8 mouse cellular contexts compared by ENCODE assay signal in genomic region chr15:98984681-98985080, GRCm38 (mm10). TPM values are rescaled to one million over a fixed set of nuclear protein-coding genes. Genes with fewer than 3 reads are reported as not detected.
DNase-seq lines count a peak whose midpoint lies in the region; ATAC-seq and TF ChIP-seq lines count a peak whose summit lies in the region.

No protein-coding gene starts in this region.

- no peak for TF ChIP-seq POLR2A in cerebellum, adult 2 months (IDR thresholded peaks at IDR 0.05; ENCODE audit: borderline replicate concordance, insufficient read depth, low read length)
- no peak for TF ChIP-seq POLR2A in spleen, adult 2 months (IDR thresholded peaks at IDR 0.05; ENCODE audit: low read depth, low read length)
- no peak for TF ChIP-seq POLR2A in small intestine, adult 2 months (IDR thresholded peaks at IDR 0.05; ENCODE audit: low read depth, low read length)

- H3K4me1 ChIP-seq in cerebellum, adult 2 months (ENCODE audit: control insufficient read depth, insufficient read depth, low read length), result peaks cover 9% of the 10 kb centered on the region; the same call in 1 of the 2 replicates
- peaks cover 4% of the 10 kb centered on the region for H3K4me1 ChIP-seq in spleen, adult 2 months (ENCODE audit: control insufficient read depth, insufficient read depth, insufficient read length)
- peaks cover 39% of the 10 kb centered on the region for H3K4me1 ChIP-seq in limb, embryonic 13.5 days
- no peaks in the 10 kb centered on the region for H3K4me1 ChIP-seq in small intestine, adult 2 months (ENCODE audit: control insufficient read depth, insufficient read depth, insufficient read length, low read length)

- ATAC-seq in limb, embryonic 13.5 days (ENCODE audit: low FRiP score, low read depth), result no peak

- 0 out of 2 replicates have a peak overlapping the region, but pooled peaks have one; percentile 29 for H3K27ac ChIP-seq in cerebellum, adult 2 months (ENCODE audit: insufficient read depth, low read length)
- peak overlapping the region; percentile 99 for H3K27ac ChIP-seq in spleen, adult 2 months (ENCODE audit: insufficient read depth, low read length)
- H3K27ac ChIP-seq in limb, embryonic 13.5 days, result no peak overlapping the region; the same call in 1 of the 2 replicates
- 0 out of 2 replicates have a peak overlapping the region, but pooled peaks have one; percentile 39 for H3K27ac ChIP-seq in small intestine, adult 2 months (ENCODE audit: insufficient read depth, low read depth, low read length)

- no peaks in the 10 kb centered on the region for H3K36me3 ChIP-seq in spleen, adult 2 months (ENCODE audit: control insufficient read depth, insufficient read depth, low read length)
- no peaks in the 10 kb centered on the region for H3K36me3 ChIP-seq in limb, embryonic 13.5 days
- no peaks in the 10 kb centered on the region for H3K36me3 ChIP-seq in small intestine, adult 2 months (ENCODE audit: control insufficient read depth, insufficient read depth, low read length)

- no peak for TF ChIP-seq CTCF in cerebellum, adult 2 months (IDR thresholded peaks at IDR 0.05; ENCODE audit: borderline replicate concordance, insufficient read depth, low read depth, low read length)
- no peak for TF ChIP-seq CTCF in spleen, adult 2 months (IDR thresholded peaks at IDR 0.05; ENCODE audit: extremely low read depth, insufficient read depth, insufficient read length, insufficient replicate concordance)
- no peak for TF ChIP-seq CTCF in small intestine, adult 2 months (IDR thresholded peaks at IDR 0.05; ENCODE audit: extremely low read depth, insufficient read length, insufficient replicate concordance, low read depth, low read length)

- peak in 1 of 2 experiments; percentile 41 for DNase-seq in cerebellum, adult 2 months
- no peak for DNase-seq in cerebellum, adult 9-10 months
- DNase-seq in spleen, adult 2 months (ENCODE audit: low read depth in 1 of 2, low spot score in 2 of 2), result no peak
- no peak for DNase-seq in spleen, postnatal 4 days (ENCODE audit: low spot score in 2 of 2)
- no peak for DNase-seq in adipocyte (ENCODE audit: low spot score)
- DNase-seq in frontal cortex, postnatal 36 days (ENCODE audit: low spot score in 2 of 2), result no peak

- no peaks in the 10 kb centered on the region for H3K9me3 ChIP-seq in limb, embryonic 13.5 days

- H3K27me3 ChIP-seq in cerebellum, adult 2 months (ENCODE audit: control insufficient read depth, insufficient read depth, low read length), result no peaks in the 10 kb centered on the region
- H3K27me3 ChIP-seq in spleen, adult 2 months (ENCODE audit: control insufficient read depth, insufficient read depth, low read length), result no peaks in the 10 kb centered on the region
- no peaks in the 10 kb centered on the region for H3K27me3 ChIP-seq in limb, embryonic 13.5 days
- H3K27me3 ChIP-seq in small intestine, adult 2 months (ENCODE audit: control insufficient read depth, insufficient read depth, low read length), result no peaks in the 10 kb centered on the region

- no peak overlapping the region for H3K4me3 ChIP-seq in cerebellum, adult 2 months (replicated peaks; ENCODE audit: insufficient read depth, low read depth, low read length)
- H3K4me3 ChIP-seq in spleen, adult 2 months (ENCODE audit: extremely low read depth, insufficient read depth, insufficient read length), result no peak overlapping the region; the same call in 1 of the 2 replicates
- H3K4me3 ChIP-seq in limb, embryonic 13.5 days, result no peak overlapping the region; the same call in 1 of the 2 replicates
- no peak overlapping the region for H3K4me3 ChIP-seq in small intestine, adult 2 months (ENCODE audit: low read depth, low read length)

- H3K9ac ChIP-seq in limb, embryonic 13.5 days, result no peak overlapping the region

- peak overlapping the region; percentile 72 for H3K4me2 ChIP-seq in limb, embryonic 13.5 days (replicated peaks)

- WGBS in cerebellum, adult 2 months, result 14% methylated on average over 6 of the region's 6 CpGs
- WGBS in spleen, adult 2 months, result 58% methylated on average over 6 of the region's 6 CpGs
- 62% methylated on average over 6 of the region's 6 CpGs for WGBS in limb, embryonic 13.5 days
- 53% methylated on average over 6 of the region's 6 CpGs for WGBS in small intestine, adult 2 months

RNA-seq across cellular contexts. Expression of gene Tuba1a, which starts 31.2 kb away (rescaled TPM):
- 1,294 and 1,344 TPM in 2 replicates for polyA plus RNA-seq in cerebellum, adult 2 months (2012; rRNA removed)
- polyA plus RNA-seq in spleen, adult 2 months (2012; rRNA removed), result 116 and 126 TPM in 2 replicates
- polyA plus RNA-seq in limb, embryonic 13.5 days (2015; fragmentation: Nextera tagmentation; extraction: Ambion mirVana), result 1,398 and 1,426 TPM in 2 replicates
- polyA plus RNA-seq in small intestine, adult 2 months (2012; rRNA removed), result 99.6 and 116 TPM in 2 replicates

RNA-seq across cellular contexts. Expression of gene Gm49450, which starts 31.3 kb away (rescaled TPM):
- polyA plus RNA-seq in cerebellum, adult 2 months (2012; rRNA removed), result 0.75 and 2.6 TPM in 2 replicates
- 16.3 and 63.6 TPM in 2 replicates for polyA plus RNA-seq in spleen, adult 2 months (2012; rRNA removed)
- polyA plus RNA-seq in limb, embryonic 13.5 days (2015; fragmentation: Nextera tagmentation; extraction: Ambion mirVana), result not detected in 2 replicates
- polyA plus RNA-seq in small intestine, adult 2 months (2012; rRNA removed), result 1.2 and 23.9 TPM in 2 replicates

RNA-seq across cellular contexts. Expression of gene Tuba1c, which starts 45.0 kb away (rescaled TPM):
- polyA plus RNA-seq in cerebellum, adult 2 months (2012; rRNA removed), result 6.4 and 9.0 TPM in 2 replicates
- polyA plus RNA-seq in spleen, adult 2 months (2012; rRNA removed), result 119 and 126 TPM in 2 replicates
- polyA plus RNA-seq in limb, embryonic 13.5 days (2015; fragmentation: Nextera tagmentation; extraction: Ambion mirVana), result 143 and 149 TPM in 2 replicates
- 252 and 382 TPM in 2 replicates for polyA plus RNA-seq in small intestine, adult 2 months (2012; rRNA removed)

RNA-seq across cellular contexts. Expression of gene Tuba1b, which starts 50.3 kb away (rescaled TPM):
- polyA plus RNA-seq in cerebellum, adult 2 months (2012; rRNA removed), result 1,352 and 1,359 TPM in 2 replicates
- 694 and 1,212 TPM in 2 replicates for polyA plus RNA-seq in spleen, adult 2 months (2012; rRNA removed)
- 1,632 and 1,683 TPM in 2 replicates for polyA plus RNA-seq in limb, embryonic 13.5 days (2015; fragmentation: Nextera tagmentation; extraction: Ambion mirVana)
- 455 and 523 TPM in 2 replicates for polyA plus RNA-seq in small intestine, adult 2 months (2012; rRNA removed)

Comparison
In these comparisons a context has a peak if more than half of its experiments do, and no peak if none do; other contexts are left out.
1. RNA of gene Tuba1a, which starts 31.2 kb away (polyA plus RNA-seq): 1,398 to 1,426 TPM in limb, embryonic 13.5 days and 1,294 to 1,344 TPM in cerebellum, adult 2 months; 116 to 126 TPM in spleen, adult 2 months and 99.6 to 116 TPM in small intestine, adult 2 months; every median in the first group is over 10 times any median in the second.
2. RNA of gene Tuba1c, which starts 45.0 kb away (polyA plus RNA-seq): 252 to 382 TPM in small intestine, adult 2 months, 143 to 149 TPM in limb, embryonic 13.5 days and 119 to 126 TPM in spleen, adult 2 months; 6.4 to 9.0 TPM in cerebellum, adult 2 months; every median in the first group is over 10 times any median in the second.